In the genomic region with DNA sequence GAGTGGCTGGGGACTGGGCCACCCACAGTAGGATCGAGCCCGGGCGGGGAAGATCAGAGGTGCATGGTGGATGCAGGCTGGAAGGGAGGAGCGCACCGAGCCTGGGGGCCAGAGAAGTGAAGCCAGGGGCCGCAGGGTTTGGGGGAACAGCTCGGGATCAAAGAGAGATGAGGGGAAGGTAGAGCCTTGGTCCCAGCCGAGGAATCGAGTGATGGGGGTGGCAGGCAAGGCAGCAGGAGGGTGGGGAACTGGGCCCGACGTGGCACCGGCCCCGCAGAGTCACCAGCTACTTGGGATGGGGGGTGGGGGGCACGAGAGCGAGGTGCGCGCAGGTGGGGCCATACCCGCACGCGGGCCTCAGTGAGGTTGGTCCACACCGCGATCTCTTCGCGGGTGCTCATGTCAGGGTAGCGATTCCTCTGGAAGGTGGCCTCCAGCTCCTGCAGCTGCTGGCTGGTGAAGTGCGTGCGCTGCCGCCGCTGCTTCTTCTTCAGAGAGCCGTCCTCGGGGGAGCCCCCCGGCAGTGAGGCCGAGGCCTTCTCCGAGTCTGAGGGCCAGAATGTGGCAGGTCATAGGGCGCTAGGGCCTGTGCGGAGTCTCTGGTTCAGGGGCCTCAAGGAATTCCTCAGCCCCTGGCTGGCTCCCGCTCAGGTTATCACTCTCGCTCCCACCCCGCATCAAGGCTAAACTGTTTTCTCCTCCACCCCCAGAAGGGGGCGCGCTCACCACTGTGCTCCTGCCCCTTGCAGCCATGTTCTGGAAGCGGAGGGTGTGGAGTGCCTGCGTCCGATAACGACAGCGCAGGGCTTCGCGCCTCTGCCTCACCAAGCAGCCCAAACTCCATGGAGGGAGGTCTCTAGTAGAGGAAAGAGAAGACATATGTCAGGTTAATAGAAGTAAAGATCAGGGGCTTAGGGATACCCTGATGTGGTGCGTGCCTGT, we compare ENCODE assay signal across 7 mouse cellular contexts. TPM values are rescaled to one million over a fixed set of nuclear protein-coding genes. Genes with fewer than 3 reads are reported as not detected.
DNase-seq lines count a peak whose midpoint lies in the region; ATAC-seq lines count a peak whose summit lies in the region.

No protein-coding gene starts in this region.

- H3K36me3 ChIP-seq in hindbrain, embryonic 15.5 days = no peaks in the 10 kb centered on the region
- no peaks in the 10 kb centered on the region for H3K36me3 ChIP-seq in limb, embryonic 10.5 days
- H3K36me3 ChIP-seq in midbrain, embryonic 11.5 days (ENCODE audit: control insufficient read depth, insufficient read depth, low read length) = no peaks in the 10 kb centered on the region

- peak; percentile 45; the same call in 1 of the 2 replicates for ATAC-seq in hindbrain, embryonic 15.5 days (ENCODE audit: low FRiP score, low read depth)
- ATAC-seq in midbrain, embryonic 11.5 days (ENCODE audit: low FRiP score) = peak; percentile 15; the same call in 1 of the 2 replicates

- H3K27me3 ChIP-seq in hindbrain, embryonic 15.5 days = peaks cover 58% of the 10 kb centered on the region
- peaks cover 100% of the 10 kb centered on the region for H3K27me3 ChIP-seq in limb, embryonic 10.5 days (ENCODE audit: low read depth, poor library complexity, severe bottlenecking)
- H3K27me3 ChIP-seq in midbrain, embryonic 11.5 days (ENCODE audit: control insufficient read depth, insufficient read depth, low read length) = peaks cover 65% of the 10 kb centered on the region

- H3K9me3 ChIP-seq in hindbrain, embryonic 15.5 days = no peaks in the 10 kb centered on the region
- H3K9me3 ChIP-seq in limb, embryonic 10.5 days (replicated peaks) = no peaks in the 10 kb centered on the region
- H3K9me3 ChIP-seq in midbrain, embryonic 11.5 days (ENCODE audit: control insufficient read depth, low read length) = no peaks in the 10 kb centered on the region

- WGBS in hindbrain, embryonic 15.5 days = 3% methylated on average over 49 of the region's 49 CpGs
- 3% methylated on average over 49 of the region's 49 CpGs for WGBS in limb, embryonic 10.5 days
- WGBS in midbrain, embryonic 11.5 days = 3% methylated on average over 47 of the region's 49 CpGs

- H3K4me2 ChIP-seq in hindbrain, embryonic 15.5 days = peak overlapping the region; percentile 99
- H3K4me2 ChIP-seq in midbrain, embryonic 11.5 days = peak overlapping the region; percentile 92

- H3K4me3 ChIP-seq in hindbrain, embryonic 15.5 days = peak overlapping the region; percentile 52
- peak overlapping the region; percentile 60 for H3K4me3 ChIP-seq in limb, embryonic 10.5 days
- H3K4me3 ChIP-seq in midbrain, embryonic 11.5 days (ENCODE audit: low read depth, low read length) = peak overlapping the region; percentile 46

- peak overlapping the region; percentile 39; the same call in 1 of the 2 replicates for H3K9ac ChIP-seq in hindbrain, embryonic 15.5 days
- H3K9ac ChIP-seq in midbrain, embryonic 11.5 days (ENCODE audit: low read length) = peak overlapping the region; percentile 24; the same call in 1 of the 2 replicates

- peaks cover 24% of the 10 kb centered on the region for H3K4me1 ChIP-seq in hindbrain, embryonic 15.5 days (replicated peaks)
- peaks cover 36% of the 10 kb centered on the region for H3K4me1 ChIP-seq in limb, embryonic 10.5 days
- peaks cover 29% of the 10 kb centered on the region for H3K4me1 ChIP-seq in midbrain, embryonic 11.5 days (ENCODE audit: control insufficient read depth, insufficient read depth, low read length)

- H3K27ac ChIP-seq in hindbrain, embryonic 15.5 days (replicated peaks) = no peak overlapping the region
- H3K27ac ChIP-seq in limb, embryonic 10.5 days = peak overlapping the region; percentile 37; the same call in 1 of the 2 replicates
- H3K27ac ChIP-seq in midbrain, embryonic 11.5 days (ENCODE audit: low read depth, low read length) = no peak overlapping the region

- DNase-seq in T-cell, adult 2 months (ENCODE audit: low spot score) = peak; percentile 81
- DNase-seq in cerebellum, postnatal 36 days = peak; percentile 35 to 49
- peak; percentile 46 for DNase-seq in gastrocnemius, adult 18-20 months (ENCODE audit: low spot score)
- peak; percentile 83 for DNase-seq in limb, embryonic 10.5 days (ENCODE audit: low spot score)
- peak; percentile 95 for DNase-seq in midbrain, embryonic 11.5 days (ENCODE audit: low spot score, missing footprints)
- peak; percentile 73 for DNase-seq in spleen, adult 12 weeks (ENCODE audit: low spot score)

RNA-seq across cellular contexts. Expression of gene Elovl3, which starts 5.2 kb away (rescaled TPM):
- total RNA-seq in gastrocnemius, adult 18-20 months (2021) = under 1 TPM in 1 of 2 experiments, not detected in 1; 0.26 TPM
- 0.08 TPM in 1 of 2 replicates, not detected in the other for polyA plus RNA-seq in hindbrain, embryonic 15.5 days (2015; fragmentation: Nextera tagmentation; extraction: Ambion mirVana)
- polyA plus RNA-seq in limb, embryonic 10.5 days (2016; fragmentation: Nextera tagmentation; extraction: Ambion mirVana) = 0.13 TPM in 1 of 2 replicates, not detected in the other
- not detected in 2 replicates for polyA plus RNA-seq in midbrain, embryonic 11.5 days (2014; fragmentation: Nextera tagmentation; extraction: Ambion mirVana)

RNA-seq across cellular contexts. Expression of gene Pitx3, which starts 11.2 kb away (rescaled TPM):
- 10 to 100 TPM in 1 of 2 experiments, 1 to 10 TPM in 1; 4.4 to 10.7 TPM for total RNA-seq in gastrocnemius, adult 18-20 months (2021)
- 0.30 and 0.39 TPM in 2 replicates for polyA plus RNA-seq in hindbrain, embryonic 15.5 days (2015; fragmentation: Nextera tagmentation; extraction: Ambion mirVana)
- polyA plus RNA-seq in limb, embryonic 10.5 days (2016; fragmentation: Nextera tagmentation; extraction: Ambion mirVana) = 0.59 and 2.1 TPM in 2 replicates
- 0.18 and 0.39 TPM in 2 replicates for polyA plus RNA-seq in midbrain, embryonic 11.5 days (2014; fragmentation: Nextera tagmentation; extraction: Ambion mirVana)

RNA-seq across cellular contexts. Expression of gene Gbf1, which starts 15.4 kb away (rescaled TPM):
- total RNA-seq in gastrocnemius, adult 18-20 months (2021) = 10 to 100 TPM; 45.6 to 47.6 TPM
- 71.1 and 81.0 TPM in 2 replicates for polyA plus RNA-seq in hindbrain, embryonic 15.5 days (2015; fragmentation: Nextera tagmentation; extraction: Ambion mirVana)
- 39.5 and 47.8 TPM in 2 replicates for polyA plus RNA-seq in limb, embryonic 10.5 days (2016; fragmentation: Nextera tagmentation; extraction: Ambion mirVana)
- polyA plus RNA-seq in midbrain, embryonic 11.5 days (2014; fragmentation: Nextera tagmentation; extraction: Ambion mirVana) = 36.6 and 42.6 TPM in 2 replicates

Comparison
In these comparisons a context has a peak if more than half of its experiments do, and no peak if none do; other contexts are left out.
1. DNase-seq: peak in every context shown above with its lines; median percentile 95 in midbrain, embryonic 11.5 days; 83 in limb, embryonic 10.5 days; 81 in T-cell, adult 2 months; 73 in spleen, adult 12 weeks; 46 in gastrocnemius, adult 18-20 months; 42 in cerebellum, postnatal 36 days.